Mouse (Mus musculus): Measurements from ENCODE around the gene Mapkap1. TPM values are rescaled to one million over a fixed set of nuclear protein-coding genes. Genes with fewer than 3 reads are reported as not detected.
A peak's percentile ranks its signal among the peaks of the same experiment; 100 is the strongest.
"Not testable (repeated sequence)": the region's sequence is repeated elsewhere in the genome, so short reads cannot be mapped to it uniquely, and the experiment has no call there.

Mapkap1 gene
- polyA plus RNA-seq, 1 experiment from 2014 or later, result 94.3 TPM

- Histone ChIP-seq H3K27me3 (replicated peaks) (no peaks in the 10 kb centered on the region), H3K36me3 (0 out of 2 replicates have a peak, but pooled peaks cover 3% of the 10 kb centered on the region), H3K4me3 (replicated peaks) (no peak overlapping the region), H3K4me1 (peaks cover 13% of the 10 kb centered on the region), H3K9ac (replicated peaks) (no peak overlapping the region), H3K27ac (replicated peaks) (no peak overlapping the region), H3K9me3 (replicated peaks) (no peaks in the 10 kb centered on the region), H3K4me2 (no peak overlapping the region)
- WGBS, result 31% methylated on average over 4 of the region's 4 CpGs
- ATAC-seq (ENCODE audit: low FRiP score), result no peak
Observed at GRCm38 (mm10) chr2:34448756-34449155, 42.2 kb downstream of the Mapkap1 start.

- H3K9ac ChIP-seq (replicated peaks), result no peak overlapping the region
- H3K27ac ChIP-seq (replicated peaks), result no peak overlapping the region
- no peak overlapping the region for H3K4me2 ChIP-seq
- ATAC-seq (ENCODE audit: low FRiP score), result no peak
- H3K27me3 ChIP-seq (replicated peaks), result no peaks in the 10 kb centered on the region
- no peak overlapping the region for H3K4me3 ChIP-seq (replicated peaks)
- 87% methylated on average over 3 of the region's 3 CpGs for WGBS
- no peaks in the 10 kb centered on the region for H3K4me1 ChIP-seq
- no peaks in the 10 kb centered on the region for H3K9me3 ChIP-seq (replicated peaks)
- no peaks in the 10 kb centered on the region for H3K36me3 ChIP-seq
Observed at GRCm38 (mm10) chr2:34462490-34462889, 55.9 kb downstream of the Mapkap1 start.

- no peak overlapping the region for H3K9ac ChIP-seq (replicated peaks)
- no peak overlapping the region for H3K4me3 ChIP-seq (replicated peaks)
- H3K4me2 ChIP-seq, result no peak overlapping the region
- WGBS, result 81% methylated on average over 7 of the region's 7 CpGs
- 0 out of 2 replicates have a peak, but pooled peaks cover 7% of the 10 kb centered on the region for H3K4me1 ChIP-seq
- no peak for ATAC-seq (ENCODE audit: low FRiP score)
- H3K36me3 ChIP-seq, result no peaks in the 10 kb centered on the region
- H3K27me3 ChIP-seq (replicated peaks), result no peaks in the 10 kb centered on the region
- no peak overlapping the region for H3K27ac ChIP-seq (replicated peaks)
- no peaks in the 10 kb centered on the region for H3K9me3 ChIP-seq (replicated peaks)
Observed at GRCm38 (mm10) chr2:34468559-34469141, 62.1 kb downstream of the Mapkap1 start.

GRCm38 (mm10) chr2:34469324-34469723 is 62.8 kb downstream of the Mapkap1 start:
- H3K4me3 ChIP-seq (replicated peaks), result no peak overlapping the region
- H3K36me3 ChIP-seq, result no peaks in the 10 kb centered on the region
- no peak overlapping the region for H3K27ac ChIP-seq (replicated peaks)
- no peak overlapping the region for H3K4me2 ChIP-seq
- no peaks in the 10 kb centered on the region for H3K9me3 ChIP-seq (replicated peaks)
- no peak for ATAC-seq (ENCODE audit: low FRiP score)
- H3K9ac ChIP-seq (replicated peaks), result no peak overlapping the region
- H3K4me1 ChIP-seq, result 0 out of 2 replicates have a peak, but pooled peaks cover 9% of the 10 kb centered on the region
- WGBS, result 95% methylated on average over 5 of the region's 5 CpGs
- no peaks in the 10 kb centered on the region for H3K27me3 ChIP-seq (replicated peaks)

- 48% methylated on average over 3 of the region's 3 CpGs for WGBS
- Histone ChIP-seq H3K27me3 (replicated peaks) (no peaks in the 10 kb centered on the region), H3K27ac (replicated peaks) (no peak overlapping the region), H3K9ac (replicated peaks) (no peak overlapping the region), H3K4me1 (peaks cover 18% of the 10 kb centered on the region; the same call in 1 of the 2 replicates), H3K4me3 (replicated peaks) (no peak overlapping the region), H3K9me3 (replicated peaks) (no peaks in the 10 kb centered on the region), H3K36me3 (no peaks in the 10 kb centered on the region), H3K4me2 (no peak overlapping the region)
- no peak for ATAC-seq (ENCODE audit: low FRiP score)
Observed at GRCm38 (mm10) chr2:34473775-34474174, 67.2 kb downstream of the Mapkap1 start.

GRCm38 (mm10) chr2:34481401-34481800 is 74.8 kb downstream of the Mapkap1 start:
- Histone ChIP-seq H3K4me2 (no peak overlapping the region), H3K9ac (replicated peaks) (no peak overlapping the region), H3K4me3 (replicated peaks) (no peak overlapping the region), H3K27me3 (replicated peaks) (no peaks in the 10 kb centered on the region), H3K27ac (replicated peaks) (peak overlapping the region; percentile 62), H3K36me3 (no peaks in the 10 kb centered on the region), H3K9me3 (replicated peaks) (no peaks in the 10 kb centered on the region), H3K4me1 (peaks cover 27% of the 10 kb centered on the region)
- 0 out of 2 replicates have a peak, but pooled peaks have one; percentile 38 for ATAC-seq (ENCODE audit: low FRiP score)
- 17% methylated on average over 4 of the region's 4 CpGs for WGBS

GRCm38 (mm10) chr2:34482102-34482501 is 75.5 kb downstream of the Mapkap1 start:
- 43% methylated on average over 3 of the region's 3 CpGs for WGBS

GRCm38 (mm10) chr2:34482531-34482930 is 76.0 kb downstream of the Mapkap1 start:
- ATAC-seq (ENCODE audit: low FRiP score), result no peak
- Histone ChIP-seq H3K36me3 (no peaks in the 10 kb centered on the region), H3K4me1 (peaks cover 22% of the 10 kb centered on the region), H3K27ac (replicated peaks) (no peak overlapping the region), H3K4me2 (no peak overlapping the region), H3K9me3 (replicated peaks) (no peaks in the 10 kb centered on the region), H3K9ac (replicated peaks) (no peak overlapping the region), H3K27me3 (replicated peaks) (no peaks in the 10 kb centered on the region), H3K4me3 (replicated peaks) (no peak overlapping the region)
- 48% methylated on average over 3 of the region's 3 CpGs for WGBS

More at GRCm38 (mm10) chr2:34482102-34482501, 75.5 kb downstream of the Mapkap1 start:
- no peak overlapping the region for H3K4me3 ChIP-seq (replicated peaks)
- no peak overlapping the region for H3K27ac ChIP-seq (replicated peaks)
- H3K27me3 ChIP-seq (replicated peaks), result no peaks in the 10 kb centered on the region
- H3K36me3 ChIP-seq, result no peaks in the 10 kb centered on the region
- peaks cover 26% of the 10 kb centered on the region for H3K4me1 ChIP-seq
- no peaks in the 10 kb centered on the region for H3K9me3 ChIP-seq (replicated peaks)
- no peak overlapping the region for H3K9ac ChIP-seq (replicated peaks)
- no peak for ATAC-seq (ENCODE audit: low FRiP score)
- no peak overlapping the region for H3K4me2 ChIP-seq

- H3K9me3 ChIP-seq (replicated peaks), result no peaks in the 10 kb centered on the region
- no peaks in the 10 kb centered on the region for H3K36me3 ChIP-seq
- peaks cover 4% of the 10 kb centered on the region; the same call in 1 of the 2 replicates for H3K4me1 ChIP-seq
- no peak overlapping the region for H3K4me3 ChIP-seq (replicated peaks)
- WGBS, result 89% methylated on average over 7 of the region's 7 CpGs
- no peak overlapping the region for H3K27ac ChIP-seq (replicated peaks)
- no peaks in the 10 kb centered on the region for H3K27me3 ChIP-seq (replicated peaks)
- ATAC-seq (ENCODE audit: low FRiP score), result no peak
- no peak overlapping the region for H3K9ac ChIP-seq (replicated peaks)
- no peak overlapping the region for H3K4me2 ChIP-seq
Observed at GRCm38 (mm10) chr2:34487281-34487680, 80.7 kb downstream of the Mapkap1 start.

- WGBS, result 52% methylated on average over 3 of the region's 3 CpGs
- no peak overlapping the region for H3K4me3 ChIP-seq (replicated peaks)
- H3K9me3 ChIP-seq (replicated peaks), result no peaks in the 10 kb centered on the region
- no peak overlapping the region for H3K4me2 ChIP-seq
- no peaks in the 10 kb centered on the region for H3K27me3 ChIP-seq (replicated peaks)
- no peak overlapping the region for H3K9ac ChIP-seq (replicated peaks)
- H3K27ac ChIP-seq (replicated peaks), result no peak overlapping the region
- H3K4me1 ChIP-seq, result no peaks in the 10 kb centered on the region
- 0 out of 2 replicates have a peak, but pooled peaks cover 3% of the 10 kb centered on the region for H3K36me3 ChIP-seq
- ATAC-seq (ENCODE audit: low FRiP score), result no peak
Observed at GRCm38 (mm10) chr2:34503975-34504730, 97.6 kb downstream of the Mapkap1 start.

- WGBS, result 98% methylated on average over 2 of the region's 2 CpGs
- not testable (repeated sequence) for H3K4me3 ChIP-seq (replicated peaks)
Observed at GRCm38 (mm10) chr2:34506162-34506561, 99.6 kb downstream of the Mapkap1 start.

GRCm38 (mm10) chr2:34509856-34510255 is 103.3 kb downstream of the Mapkap1 start:
- Histone ChIP-seq H3K4me2 (no peak overlapping the region), H3K36me3 (no peaks in the 10 kb centered on the region), H3K4me3 (replicated peaks) (no peak overlapping the region), H3K9ac (replicated peaks) (no peak overlapping the region), H3K9me3 (replicated peaks) (no peaks in the 10 kb centered on the region), H3K27ac (replicated peaks) (no peak overlapping the region), H3K4me1 (no peaks in the 10 kb centered on the region), H3K27me3 (replicated peaks) (no peaks in the 10 kb centered on the region)
- no peak for ATAC-seq (ENCODE audit: low FRiP score)
- 89% methylated on average over 5 of the region's 5 CpGs for WGBS

More at GRCm38 (mm10) chr2:34506162-34506561, 99.6 kb downstream of the Mapkap1 start:
- not testable (repeated sequence) for H3K27ac ChIP-seq (replicated peaks); H3K9ac ChIP-seq (replicated peaks); H3K9me3 ChIP-seq (replicated peaks); ATAC-seq (ENCODE audit: low FRiP score); H3K4me1 ChIP-seq; H3K36me3 ChIP-seq; H3K4me2 ChIP-seq; H3K27me3 ChIP-seq (replicated peaks)
